Mouse (Mus musculus): Measurements from ENCODE around the gene Pars2. TPM values are rescaled to one million over a fixed set of nuclear protein-coding genes. Genes with fewer than 3 reads are reported as not detected.

Gene Pars2
- polyA plus RNA-seq, 1 experiment from 2014 or later: 16.2 TPM

GRCm38 (mm10) chr4:106680955-106681354, 30.1 kb downstream of the Pars2 start:
- Histone ChIP-seq H3K9me3 (replicated peaks) (no peaks in the 10 kb centered on the region), H3K36me3 (peaks cover 11% of the 10 kb centered on the region), H3K4me1 (peaks cover 14% of the 10 kb centered on the region), H3K27ac (replicated peaks) (no peak overlapping the region), H3K4me3 (no peak overlapping the region), H3K27me3 (ENCODE audit: low read depth, poor library complexity, severe bottlenecking) (no peaks in the 10 kb centered on the region)
- 59% methylated on average over 2 of the region's 2 CpGs for WGBS
- DNase-seq (ENCODE audit: low spot score): no peak

DNA sequence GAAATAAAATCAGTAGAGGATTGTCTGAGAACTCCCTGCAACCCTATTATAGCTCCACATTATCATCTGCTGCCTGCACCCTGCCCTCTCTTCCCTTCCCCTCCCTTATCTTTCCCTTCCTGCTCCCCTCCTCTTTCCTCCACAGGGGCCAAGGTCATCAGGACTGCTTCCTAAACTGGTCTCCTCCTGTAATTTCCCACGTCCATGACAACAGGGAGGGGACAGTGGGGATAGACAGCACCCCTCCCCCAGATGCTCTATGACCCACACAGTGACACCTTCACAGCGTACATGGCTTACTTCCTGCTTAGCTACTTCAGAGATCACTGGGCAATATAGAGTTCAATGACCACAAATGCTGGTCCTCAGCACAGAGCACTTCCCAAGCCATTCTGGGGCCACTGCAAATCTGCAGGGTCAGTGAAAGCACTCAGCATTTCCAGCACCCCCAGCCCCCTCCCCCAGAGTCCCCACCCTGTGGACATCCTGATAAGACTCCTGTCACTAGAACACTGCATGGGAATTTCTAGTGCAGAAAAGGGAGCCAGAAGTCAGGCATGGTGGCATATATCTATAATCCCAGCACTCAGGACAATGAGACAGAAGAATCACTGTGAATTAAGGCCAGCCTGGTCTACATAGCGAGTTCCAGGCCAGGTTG, 37.9 kb downstream of the Pars2 start:
- 62% methylated on average over 3 of the region's 3 CpGs for WGBS
- no peaks in the 10 kb centered on the region for H3K4me1 ChIP-seq

DNA sequence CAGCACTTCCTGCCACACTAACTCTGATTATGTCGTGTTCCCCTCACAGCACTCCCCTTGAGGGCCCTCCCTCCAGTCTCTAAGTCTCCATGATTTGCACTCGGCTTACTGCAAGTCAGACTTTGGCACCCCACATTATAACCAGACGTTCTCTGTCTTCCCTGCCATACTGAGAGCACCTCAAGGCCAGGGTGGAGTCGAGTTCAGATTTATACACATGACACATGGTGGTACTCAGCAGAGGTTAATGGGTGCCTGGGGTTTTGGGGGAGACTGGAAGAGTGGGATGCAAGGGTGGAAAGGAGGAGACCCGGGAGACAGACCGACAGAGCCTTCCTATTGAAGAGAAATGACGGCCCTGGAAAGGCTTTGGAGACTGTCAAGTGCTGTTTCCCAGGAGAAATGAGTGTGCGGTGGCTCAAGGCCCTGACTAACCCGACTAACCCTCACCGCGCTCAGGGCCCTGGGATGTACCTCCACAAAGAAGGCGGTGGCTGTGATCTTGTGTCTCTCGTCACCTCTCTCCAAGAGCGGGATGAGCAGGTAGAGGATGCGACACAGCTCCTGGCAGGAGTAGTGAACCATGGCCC, 43.1 kb downstream of the Pars2 start:
- Histone ChIP-seq H3K4me3 (no peak overlapping the region), H3K36me3 (no peaks in the 10 kb centered on the region), H3K4me1 (no peaks in the 10 kb centered on the region), H3K27me3 (ENCODE audit: low read depth, poor library complexity, severe bottlenecking) (no peaks in the 10 kb centered on the region; the same call in 1 of the 2 replicates), H3K9me3 (replicated peaks) (no peaks in the 10 kb centered on the region), H3K27ac (replicated peaks) (no peak overlapping the region)
- no peak for DNase-seq (ENCODE audit: low spot score)
- 86% methylated on average over 15 of the region's 15 CpGs for WGBS

More for the DNA sequence above, 37.9 kb downstream of the Pars2 start:
- Histone ChIP-seq H3K27me3 (ENCODE audit: low read depth, poor library complexity, severe bottlenecking) (no peaks in the 10 kb centered on the region; the same call in 1 of the 2 replicates), H3K4me3 (no peak overlapping the region), H3K9me3 (replicated peaks) (no peaks in the 10 kb centered on the region), H3K36me3 (no peaks in the 10 kb centered on the region), H3K27ac (replicated peaks) (no peak overlapping the region)
- no peak for DNase-seq (ENCODE audit: low spot score)

- 21% methylated on average over 9 of the region's 9 CpGs for WGBS
- peaks cover 27% of the 10 kb centered on the region for H3K27me3 ChIP-seq (ENCODE audit: low read depth, poor library complexity, severe bottlenecking)
- H3K9me3 ChIP-seq (replicated peaks): no peaks in the 10 kb centered on the region
- H3K4me1 ChIP-seq: peaks cover 28% of the 10 kb centered on the region
- peak; percentile 57 for DNase-seq (ENCODE audit: low spot score)
- H3K36me3 ChIP-seq: no peaks in the 10 kb centered on the region
- H3K4me3 ChIP-seq: no peak overlapping the region
- H3K27ac ChIP-seq (replicated peaks): no peak overlapping the region
Observed at GRCm38 (mm10) chr4:106699989-106700388, 49.1 kb downstream of the Pars2 start.

DNA sequence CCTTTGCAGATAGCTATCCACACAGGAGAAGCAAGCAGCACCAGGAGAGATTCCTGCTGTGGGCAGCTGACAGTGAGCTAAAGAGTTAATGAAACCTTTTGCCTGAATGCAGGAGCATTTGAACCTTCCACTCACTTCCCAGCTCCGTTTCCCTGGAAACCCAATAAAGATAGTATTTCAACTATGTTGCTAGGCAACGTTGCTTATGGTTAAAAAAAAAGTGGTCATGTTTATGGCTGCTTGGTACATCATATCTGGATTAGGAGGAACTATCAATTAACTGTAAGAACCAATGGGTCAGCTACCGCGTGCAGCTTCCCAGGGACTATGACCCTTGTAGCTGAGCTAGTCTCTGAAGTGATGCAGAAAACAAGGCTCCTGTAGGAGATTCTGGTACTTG, 49.9 kb downstream of the Pars2 start:
- Histone ChIP-seq H3K9me3 (replicated peaks) (no peaks in the 10 kb centered on the region), H3K4me3 (no peak overlapping the region), H3K27me3 (ENCODE audit: low read depth, poor library complexity, severe bottlenecking) (peaks cover 27% of the 10 kb centered on the region), H3K4me1 (peaks cover 36% of the 10 kb centered on the region), H3K36me3 (no peaks in the 10 kb centered on the region), H3K27ac (replicated peaks) (no peak overlapping the region)
- WGBS: 69% methylated on average over 4 of the region's 4 CpGs
- no peak for DNase-seq (ENCODE audit: low spot score)

DNA sequence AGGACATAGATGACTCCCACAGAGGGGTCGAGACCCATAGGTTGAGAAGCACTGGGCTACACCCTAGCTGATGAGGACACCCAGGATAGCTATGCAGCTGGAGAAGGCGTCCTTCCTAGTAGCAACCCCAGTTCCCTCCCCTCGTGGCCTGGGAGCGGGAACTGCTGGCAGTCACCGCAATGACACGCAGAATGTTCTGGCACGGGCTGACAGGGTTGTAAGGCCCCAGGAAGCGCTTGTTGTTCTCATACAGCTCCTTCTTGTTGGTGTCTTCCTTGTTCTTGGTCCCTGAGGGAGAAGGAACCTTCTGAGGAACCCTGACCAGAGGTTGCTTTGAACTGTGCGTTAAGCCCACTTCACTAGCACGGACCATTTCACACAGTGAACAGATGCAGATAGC, 53.1 kb downstream of the Pars2 start:
- Histone ChIP-seq H3K27ac (replicated peaks) (peak overlapping the region; percentile 83; the same call in 1 of the 2 replicates), H3K36me3 (no peaks in the 10 kb centered on the region), H3K4me3 (no peak overlapping the region), H3K9me3 (replicated peaks) (no peaks in the 10 kb centered on the region), H3K27me3 (ENCODE audit: low read depth, poor library complexity, severe bottlenecking) (peaks cover 27% of the 10 kb centered on the region), H3K4me1 (peaks cover 47% of the 10 kb centered on the region)
- no peak for DNase-seq (ENCODE audit: low spot score)
- WGBS: 84% methylated on average over 10 of the region's 10 CpGs

DNA sequence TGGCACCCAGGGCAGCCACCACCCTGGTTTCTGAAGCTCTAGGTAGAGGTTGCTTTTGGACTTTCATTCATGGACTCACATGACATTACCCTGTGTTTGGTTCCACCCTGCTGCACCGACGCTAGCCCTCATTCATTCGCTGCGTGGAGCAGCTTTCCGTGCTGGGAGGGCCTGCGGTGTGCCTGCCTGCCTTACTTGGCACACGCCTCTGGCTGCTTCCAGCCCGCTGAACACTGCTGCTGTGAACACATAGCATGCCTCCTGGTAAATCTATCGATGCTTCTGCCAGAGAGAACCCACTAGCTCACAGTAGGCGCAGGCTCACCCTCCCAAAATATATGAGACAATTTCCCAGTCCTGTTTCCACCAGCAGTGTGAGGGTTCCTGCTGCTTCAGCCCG, 53.5 kb downstream of the Pars2 start:
- peak overlapping the region; percentile 83; the same call in 1 of the 2 replicates for H3K27ac ChIP-seq (replicated peaks)
- no peak for DNase-seq (ENCODE audit: low spot score)
- 73% methylated on average over 11 of the region's 11 CpGs for WGBS
- H3K27me3 ChIP-seq (ENCODE audit: low read depth, poor library complexity, severe bottlenecking): peaks cover 27% of the 10 kb centered on the region
- H3K4me3 ChIP-seq: no peak overlapping the region
- H3K36me3 ChIP-seq: no peaks in the 10 kb centered on the region
- H3K4me1 ChIP-seq: peaks cover 47% of the 10 kb centered on the region
- H3K9me3 ChIP-seq (replicated peaks): no peaks in the 10 kb centered on the region

Other genes with a start within 250 kb of the Pars2 start
- gene Pcsk9, start 186.7 kb upstream of the Pars2 start, polyA plus RNA-seq (2016; fragmentation: Nextera tagmentation; extraction: Ambion mirVana): 4.7 and 5.4 TPM in 2 replicates
- not detected in 2 replicates for gene Bsnd, start 158.8 kb upstream of the Pars2 start, polyA plus RNA-seq (2016; fragmentation: Nextera tagmentation; extraction: Ambion mirVana)
- 11.0 and 11.9 TPM in 2 replicates for gene Dhcr24, start 90.0 kb upstream of the Pars2 start, polyA plus RNA-seq (2016; fragmentation: Nextera tagmentation; extraction: Ambion mirVana)
- not detected in 2 replicates for gene Lexm, start 33.8 kb upstream of the Pars2 start, polyA plus RNA-seq (2016; fragmentation: Nextera tagmentation; extraction: Ambion mirVana)
- not detected in 2 replicates for gene Ttc22, start 28.6 kb upstream of the Pars2 start, polyA plus RNA-seq (2016; fragmentation: Nextera tagmentation; extraction: Ambion mirVana)
- gene Ttc4, start 27.9 kb downstream of the Pars2 start, polyA plus RNA-seq (2016; fragmentation: Nextera tagmentation; extraction: Ambion mirVana): 113 and 119 TPM in 2 replicates
- 0.04 and 0.05 TPM in 2 replicates for gene Mroh7, start 79.9 kb downstream of the Pars2 start, polyA plus RNA-seq (2016; fragmentation: Nextera tagmentation; extraction: Ambion mirVana)
- not detected in 2 replicates for gene Fam151a, start 82.8 kb downstream of the Pars2 start, polyA plus RNA-seq (2016; fragmentation: Nextera tagmentation; extraction: Ambion mirVana)
- 2.0 and 2.2 TPM in 2 replicates for gene Acot11, start 153.9 kb downstream of the Pars2 start, polyA plus RNA-seq (2016; fragmentation: Nextera tagmentation; extraction: Ambion mirVana)